Mouse (Mus musculus) right cerebral cortex, postnatal 36 days (tissue): ENCODE measurements around the gene Nyap2.
"Not testable (repeated sequence)": the region's sequence is repeated elsewhere in the genome, so short reads cannot be mapped to it uniquely, and the experiment has no call there.

Source experiments
- DNase-seq, 2 experiments: peaks; one replicate each; pipeline ENCODE4 v3.0.0; 2022; ENCODE audit warnings: low spot score in 2 of 2, mixed read lengths in 1 of 2

Nyap2 gene

DNA sequence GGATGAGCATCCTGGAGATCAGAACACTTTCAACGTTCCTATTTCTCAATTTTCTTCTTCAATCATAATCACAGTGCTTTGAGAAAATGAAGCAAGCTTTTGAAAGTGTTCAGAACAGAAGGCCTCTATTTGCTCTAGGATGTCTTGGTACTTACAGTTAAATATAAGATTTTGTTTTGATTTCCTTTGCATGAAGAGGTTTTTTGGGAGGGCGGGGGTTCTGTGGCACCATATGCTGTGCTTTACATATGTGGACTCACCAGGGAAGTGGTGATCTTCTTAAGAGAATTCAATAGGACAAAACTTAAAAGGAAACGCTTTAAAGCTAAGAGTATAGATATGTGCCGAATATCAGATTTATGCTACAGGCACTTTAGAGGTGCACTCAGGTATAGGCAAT lies 103.0 kb downstream of the Nyap2 start:
- peak in 1 of 2 experiments; percentile 34 for DNase-seq

DNA sequence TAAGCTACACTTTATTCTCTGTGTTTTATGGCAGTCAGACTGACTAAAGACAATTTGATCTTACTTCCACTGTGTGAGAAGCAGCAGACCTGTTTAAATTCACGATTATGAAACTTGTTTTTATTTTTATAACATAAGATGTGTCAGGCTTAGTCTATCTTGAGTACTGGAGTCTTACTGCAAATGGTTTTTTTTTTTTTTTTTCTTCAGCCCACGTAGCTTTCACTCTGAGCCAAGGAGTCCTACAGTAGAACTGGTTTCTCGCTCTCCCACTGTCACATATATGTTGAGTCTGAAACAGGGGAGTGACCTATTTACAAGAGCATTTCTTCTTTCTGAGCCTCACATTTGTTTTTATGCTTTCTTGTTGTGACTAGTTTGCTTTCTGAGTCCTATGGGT lies 103.9 kb downstream of the Nyap2 start:
- DNase-seq: no peak

DNA sequence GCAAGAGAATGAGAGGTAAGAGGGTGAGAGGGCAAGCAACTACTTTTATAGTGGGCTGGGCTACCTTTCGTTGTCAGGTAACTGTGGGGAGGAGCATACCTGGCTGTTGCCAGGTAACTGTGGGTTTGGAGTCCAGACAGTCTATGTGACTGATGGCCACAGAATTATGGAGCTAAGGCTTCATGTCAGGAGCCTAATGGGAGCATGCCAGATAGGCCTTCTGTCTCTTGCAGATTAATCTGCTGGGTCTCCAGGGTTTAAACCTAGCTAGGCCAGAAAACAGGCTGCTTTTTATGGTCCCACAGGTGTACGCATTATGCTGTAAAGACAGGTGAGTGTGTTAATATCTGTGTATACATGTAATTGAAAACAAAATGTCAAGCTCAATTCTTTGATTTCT lies 132.8 kb downstream of the Nyap2 start:
- no peak for DNase-seq

DNA sequence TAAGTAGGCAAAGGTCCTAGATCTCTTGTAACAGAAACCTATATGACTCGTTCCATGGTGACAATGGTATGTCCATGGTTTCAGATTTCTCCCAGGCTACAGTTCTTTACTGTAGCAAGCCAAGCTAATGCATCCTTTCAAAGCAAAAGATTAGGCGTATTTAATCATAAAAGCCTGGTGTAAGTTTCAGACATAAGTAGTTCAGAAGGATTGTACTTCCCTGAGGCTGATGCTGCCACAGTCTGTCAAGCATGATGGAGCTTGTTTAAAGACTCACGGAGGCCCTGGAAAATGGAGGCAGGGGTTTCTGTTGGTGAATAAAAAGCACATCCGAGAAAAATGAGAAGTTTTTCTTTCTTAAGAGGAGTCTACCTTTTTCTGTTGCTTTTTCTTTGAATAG lies 134.7 kb downstream of the Nyap2 start:
- DNase-seq: no peak

DNA sequence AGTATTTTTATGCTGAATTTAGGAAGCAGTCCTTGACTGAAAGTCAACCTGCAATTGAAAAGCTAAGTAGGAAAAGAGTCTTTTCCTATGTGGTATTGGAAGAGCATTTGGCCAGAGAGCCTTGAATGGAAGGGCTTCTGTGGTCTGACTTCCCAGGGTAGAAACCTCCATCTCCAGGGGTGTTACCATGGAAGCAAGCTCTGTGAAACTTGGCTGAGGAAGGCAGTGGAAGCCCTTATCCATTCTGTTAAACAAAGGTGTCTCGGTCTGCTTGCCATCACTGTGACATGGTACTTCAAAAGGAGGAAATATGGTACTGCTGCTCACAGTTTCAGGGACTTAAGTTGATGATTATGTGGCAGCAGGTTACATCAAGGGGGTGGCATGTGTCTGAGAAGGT lies 143.0 kb downstream of the Nyap2 start:
- no peak for DNase-seq

DNA sequence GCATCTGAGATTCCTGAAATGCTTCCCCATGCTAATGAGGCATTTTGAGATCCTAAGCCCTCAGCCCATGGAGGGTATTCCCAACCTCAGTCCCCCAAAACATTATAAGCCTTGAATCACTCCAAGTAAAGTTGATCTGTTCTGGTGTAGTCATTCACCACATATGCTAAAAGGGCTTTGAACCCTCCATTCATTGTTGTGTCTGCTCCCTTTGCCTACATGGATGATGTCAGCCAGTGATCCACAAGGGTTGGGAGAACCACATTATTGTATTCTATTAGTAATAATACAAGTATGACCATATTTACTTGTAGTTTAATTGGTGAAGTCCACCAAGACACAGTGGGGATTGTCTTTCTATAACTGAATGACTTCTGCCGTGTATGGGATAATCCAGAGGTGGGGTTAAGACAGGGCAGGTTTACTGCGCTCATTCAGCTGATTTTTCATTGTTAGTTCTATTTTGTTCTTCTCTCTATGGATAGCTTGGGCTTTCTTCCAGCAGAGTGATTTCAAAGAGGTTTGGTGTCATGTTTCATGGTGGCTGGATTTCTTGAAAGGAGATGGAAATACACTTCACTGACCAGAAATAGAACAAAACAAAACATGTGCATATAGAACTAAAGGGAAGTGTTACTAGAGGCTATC lies 155.1 kb downstream of the Nyap2 start:
- no peak for DNase-seq

DNA sequence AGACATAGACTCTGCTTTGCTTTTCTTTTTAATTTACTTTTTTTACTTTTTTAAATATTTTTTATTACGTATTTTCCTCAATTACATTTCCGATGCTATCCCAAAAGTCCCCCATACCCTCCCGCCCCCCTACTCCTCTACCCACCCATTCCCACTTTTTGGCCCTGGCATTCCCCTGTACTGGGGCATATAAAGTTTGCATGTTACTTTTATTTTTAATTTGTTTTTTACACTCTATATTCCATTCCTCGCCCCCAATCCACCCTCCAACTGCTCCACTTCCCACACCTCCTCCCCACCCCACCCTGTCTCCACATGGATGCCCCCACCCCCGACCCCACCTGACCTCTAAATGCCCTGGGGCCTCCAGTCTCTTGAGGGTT lies 155.6 kb downstream of the Nyap2 start:
- DNase-seq: not testable (repeated sequence)

DNA sequence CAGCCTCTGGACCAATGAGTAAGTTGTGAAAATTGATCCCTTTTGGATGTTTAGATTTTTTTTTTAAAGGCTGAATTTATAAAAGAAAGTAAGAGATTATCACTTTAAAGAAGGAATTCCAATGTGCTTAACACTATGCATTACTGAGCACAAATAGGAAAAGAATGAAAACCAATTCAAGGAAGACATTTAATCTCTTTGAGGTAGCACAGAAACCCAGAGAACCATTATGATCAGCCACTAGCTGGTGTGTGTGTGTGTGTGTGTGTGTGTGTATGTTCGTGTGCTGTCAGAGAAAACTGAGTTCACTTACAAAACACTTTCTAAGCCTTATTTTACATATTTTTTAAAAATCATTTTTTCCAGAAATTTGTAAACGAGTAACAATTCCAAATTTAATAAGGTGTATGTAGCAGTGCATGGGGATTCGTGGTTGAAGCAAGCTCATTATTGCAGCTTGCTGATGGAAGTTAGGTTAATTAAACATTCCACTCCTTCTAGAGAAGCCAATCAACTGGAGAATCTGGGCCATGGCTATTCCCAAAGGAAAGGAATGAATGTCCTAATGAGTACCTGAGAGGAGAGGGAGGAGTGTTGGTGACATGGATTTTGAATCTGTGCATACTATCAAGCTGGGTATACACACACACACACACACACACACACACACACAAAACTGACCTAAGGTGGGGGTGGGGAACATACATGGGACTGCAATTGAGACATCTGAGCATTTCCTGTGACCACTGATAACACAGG lies 171.9 kb downstream of the Nyap2 start:
- DNase-seq: no peak

DNA sequence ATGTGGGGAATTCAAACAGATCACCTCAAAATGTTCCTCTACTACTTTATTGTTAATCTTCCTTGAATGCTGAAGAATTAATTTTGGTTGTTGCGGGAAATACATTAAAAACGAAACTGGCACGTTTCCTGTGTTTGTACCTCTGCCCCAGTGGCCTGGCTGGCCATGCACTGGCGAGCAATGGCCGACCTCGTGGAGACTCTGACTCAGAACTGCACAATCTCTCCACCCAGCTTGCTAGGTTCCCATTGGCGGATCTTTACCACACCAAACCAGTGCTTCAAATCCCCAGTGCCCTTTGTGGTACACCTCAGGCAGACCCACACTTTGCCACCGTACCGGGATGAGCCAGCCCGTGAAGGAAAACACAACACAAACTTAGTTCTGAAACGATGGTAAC lies 173.3 kb downstream of the Nyap2 start:
- DNase-seq: no peak

DNA sequence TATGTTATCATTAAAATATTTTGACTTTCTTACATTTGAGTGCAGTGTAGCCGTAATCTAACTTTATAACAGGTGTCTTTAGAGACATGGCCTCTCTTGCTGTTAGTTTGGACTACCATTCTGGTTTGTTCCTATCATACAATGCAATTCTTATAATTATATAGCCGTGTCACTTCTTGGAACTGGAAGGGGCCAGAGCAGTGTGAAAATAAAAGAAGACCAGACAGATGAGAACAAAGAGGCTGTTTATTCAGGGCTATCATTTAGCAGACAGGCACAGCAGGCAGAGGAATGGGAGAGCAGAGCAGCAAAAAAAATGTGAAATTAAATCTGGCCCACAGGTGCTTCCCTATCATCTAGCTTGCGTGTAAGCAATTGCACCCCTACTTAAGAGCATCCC lies 189.7 kb downstream of the Nyap2 start:
- no peak for DNase-seq

DNA sequence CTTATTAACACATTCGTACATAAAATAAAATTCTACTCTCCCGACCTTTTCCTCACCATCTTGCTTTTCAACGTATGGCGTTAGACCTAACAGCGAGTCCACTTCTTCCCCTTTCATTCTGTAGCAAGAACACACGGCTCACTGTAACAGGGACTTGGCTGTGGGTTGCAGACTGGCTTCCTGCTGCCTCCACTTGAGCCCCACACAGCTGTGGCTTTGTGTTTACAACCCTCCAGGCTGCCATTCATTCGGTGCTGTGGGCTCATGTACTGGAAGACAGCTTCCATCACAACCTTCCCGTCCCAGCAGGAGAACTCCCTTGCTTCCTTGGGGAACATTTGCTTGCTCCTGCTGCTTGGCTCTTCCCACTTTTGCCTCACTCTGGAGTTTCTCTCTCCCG lies 204.2 kb downstream of the Nyap2 start:
- DNase-seq: no peak

DNA sequence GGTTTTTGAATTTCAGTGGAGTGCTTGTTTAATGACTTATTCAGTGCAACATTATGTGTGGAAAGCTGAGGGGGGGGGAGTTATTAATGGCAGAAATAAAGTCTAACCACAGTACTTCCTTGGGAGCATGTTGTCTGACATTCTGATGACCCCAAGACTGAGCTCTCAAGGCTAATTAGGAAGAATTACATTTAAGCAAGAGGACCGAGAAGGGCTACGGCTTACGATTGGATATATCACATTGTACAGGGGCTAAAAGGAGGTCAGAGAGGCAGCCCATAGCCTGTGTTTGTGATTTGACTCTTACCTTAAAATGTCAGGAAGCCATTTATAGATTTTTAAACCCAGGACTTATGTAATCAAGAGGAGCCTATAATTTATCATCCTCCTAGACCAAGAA lies 208.9 kb downstream of the Nyap2 start:
- DNase-seq: no peak

DNA sequence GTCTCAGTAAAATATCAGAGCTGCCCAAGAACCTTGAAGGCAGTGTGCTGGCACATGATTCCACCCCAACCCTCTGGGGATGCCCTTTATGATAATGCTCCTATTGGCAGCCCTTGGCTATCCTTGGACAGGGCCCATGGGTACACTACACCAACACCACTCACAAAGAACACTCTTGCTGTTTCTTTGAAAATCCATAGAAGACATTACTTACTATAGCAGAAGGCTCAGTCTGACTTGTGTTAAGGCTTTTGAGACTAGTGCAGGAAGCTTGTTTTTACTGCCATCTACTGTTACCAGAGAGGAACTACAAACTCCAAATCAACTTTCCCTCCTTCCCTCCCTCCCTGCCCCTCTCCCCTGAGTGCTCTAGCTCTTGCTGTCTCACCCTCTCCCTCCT lies 210.3 kb downstream of the Nyap2 start:
- DNase-seq: no peak

DNA sequence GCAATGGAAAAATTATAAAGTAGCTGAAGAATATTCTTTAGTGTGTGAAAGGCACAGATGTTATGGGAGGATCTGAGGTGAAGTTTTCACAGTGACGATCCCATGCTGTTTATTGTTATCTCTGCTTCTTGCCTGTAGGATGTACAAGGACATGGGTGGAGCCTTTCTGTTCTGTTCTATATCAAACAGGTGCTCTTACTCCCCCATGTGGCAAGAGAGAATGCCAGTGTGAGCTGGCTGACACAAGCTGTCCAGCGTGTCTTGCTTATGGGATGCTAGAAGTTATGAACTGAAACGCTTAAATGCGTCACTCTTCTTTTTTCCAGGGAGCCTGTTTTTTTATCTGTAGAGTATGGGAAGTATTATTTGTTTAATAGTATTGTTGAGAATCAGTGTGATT lies 224.0 kb downstream of the Nyap2 start:
- no peak for DNase-seq

DNA sequence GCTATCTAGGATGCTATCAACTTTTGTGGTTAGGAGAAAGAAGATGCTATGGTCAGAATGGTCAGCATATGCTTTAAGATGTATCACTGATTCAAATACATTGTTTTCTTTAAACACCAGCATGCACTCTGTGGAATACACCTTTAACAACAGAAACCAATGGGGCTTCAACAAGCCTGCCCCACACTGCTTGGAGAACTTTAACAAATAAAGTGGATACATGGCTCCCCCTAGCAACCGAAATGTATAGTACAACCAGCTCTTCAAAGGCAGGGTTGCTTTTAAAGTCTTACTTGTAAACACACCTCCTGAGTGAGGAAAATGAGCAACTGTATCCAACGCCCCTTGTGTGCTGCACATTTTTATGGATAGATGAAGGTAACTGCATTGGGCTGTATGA lies 224.9 kb downstream of the Nyap2 start:
- DNase-seq: peak; percentile 17 to 42

DNA sequence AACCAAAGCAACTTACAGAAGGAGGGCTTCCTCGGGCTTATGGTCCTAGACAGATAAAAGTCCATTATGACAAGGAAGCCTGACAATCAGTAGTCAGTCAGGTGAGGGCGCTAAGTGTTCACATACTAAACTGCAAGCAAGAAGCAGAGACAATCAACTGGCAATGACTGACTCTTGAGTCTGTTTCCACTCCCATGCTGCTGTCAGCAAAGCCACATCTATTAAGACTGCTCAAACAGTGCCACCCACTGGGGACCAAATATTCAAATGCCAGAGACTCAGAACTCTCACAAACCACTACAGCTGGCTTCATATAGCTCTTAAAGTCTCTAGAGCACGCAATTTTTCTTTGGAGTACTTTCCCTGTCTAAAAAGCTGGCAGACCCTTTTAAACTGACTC lies 226.6 kb downstream of the Nyap2 start:
- no peak for DNase-seq

DNA sequence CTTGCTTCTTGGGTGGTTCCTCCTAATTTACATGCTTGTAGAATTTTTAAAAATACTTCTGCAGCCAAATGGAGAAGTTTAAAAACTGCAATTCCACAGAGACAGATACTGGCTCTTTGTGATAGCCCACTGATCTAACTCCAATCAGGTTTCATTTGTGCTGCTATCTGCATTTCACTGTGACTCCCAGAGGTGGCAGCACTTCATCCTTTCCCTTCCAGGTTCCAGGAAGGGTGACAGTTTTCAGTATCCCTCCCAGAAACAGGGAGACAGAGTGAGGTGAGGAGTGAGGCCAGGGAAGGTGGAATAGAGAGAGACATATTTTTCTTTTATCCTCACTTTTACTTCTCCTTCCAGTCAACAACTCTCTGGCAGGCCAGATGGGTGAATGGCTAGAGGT lies 230.7 kb downstream of the Nyap2 start:
- no peak for DNase-seq

DNA sequence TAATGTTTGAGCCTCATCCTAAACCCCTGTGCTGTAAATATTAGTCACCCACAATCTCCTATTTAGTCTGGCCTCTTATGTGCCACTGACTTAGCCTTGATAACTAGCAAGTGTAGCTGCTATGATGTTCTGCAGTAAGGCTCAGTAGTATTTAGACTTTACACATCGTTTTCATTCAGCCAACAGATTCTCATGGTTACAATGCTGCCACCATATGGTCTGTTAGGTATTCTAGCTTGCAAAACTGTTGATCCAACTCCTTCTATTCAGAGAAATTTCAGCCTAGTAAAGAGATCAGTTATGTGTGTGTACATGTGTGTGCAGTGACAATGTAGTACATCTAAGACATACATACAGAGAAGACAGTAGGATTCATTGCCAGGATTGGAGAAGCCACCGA lies 231.2 kb downstream of the Nyap2 start:
- DNase-seq: no peak

DNA sequence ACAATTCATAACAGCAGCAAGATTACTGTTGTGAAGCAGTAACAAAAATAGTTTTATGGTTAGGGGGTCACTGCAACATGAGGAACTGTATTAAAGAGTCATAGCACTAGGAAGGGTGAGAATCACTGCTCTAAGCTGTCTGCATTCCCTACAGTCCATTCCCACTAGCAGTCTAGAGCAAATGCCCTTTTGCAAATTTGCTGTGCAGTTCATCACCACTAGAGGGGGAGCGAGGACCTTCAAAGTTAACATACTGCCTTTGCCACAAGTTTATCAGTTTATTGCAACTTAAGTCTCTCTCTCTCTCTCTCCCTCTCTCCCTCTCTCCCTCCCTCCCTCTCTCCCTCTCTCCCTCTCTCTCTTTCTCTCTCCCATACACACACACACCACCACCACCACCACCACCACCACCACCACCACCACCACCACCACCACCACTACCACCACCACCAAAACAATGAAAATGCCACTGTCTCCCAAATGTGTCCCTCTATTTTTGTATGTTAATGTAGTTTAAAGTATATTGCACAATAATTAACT lies 233.4 kb downstream of the Nyap2 start:
- peak; percentile 29 to 38 for DNase-seq

DNA sequence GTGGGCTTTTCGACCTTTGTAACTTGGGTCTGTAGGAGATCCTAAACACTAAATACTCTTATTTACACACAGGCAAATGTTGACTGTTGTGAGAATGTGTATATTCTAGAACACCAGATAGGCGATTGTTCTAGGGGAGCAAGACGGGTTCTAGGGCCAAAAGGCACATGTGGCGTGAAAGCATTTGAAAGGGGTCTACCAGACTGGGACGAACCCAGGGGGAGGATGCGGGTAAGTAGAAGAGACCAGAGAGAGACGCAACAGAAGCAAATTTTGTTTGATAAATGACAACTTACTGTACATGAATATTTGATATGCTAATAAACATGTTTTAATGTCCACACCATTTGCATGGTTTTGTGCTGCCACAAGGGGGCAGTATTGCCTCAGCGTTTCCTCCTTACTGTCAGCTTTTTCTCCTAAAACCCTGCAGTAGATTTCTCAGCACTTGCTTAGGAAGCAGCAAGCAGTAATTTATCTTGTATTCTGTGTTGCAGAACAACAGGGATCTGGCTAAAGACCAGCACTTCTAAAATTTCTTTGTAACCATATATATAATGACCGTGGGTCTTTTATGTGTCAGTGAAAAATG lies 239.7 kb downstream of the Nyap2 start:
- peak; percentile 41 to 60 for DNase-seq

DNA sequence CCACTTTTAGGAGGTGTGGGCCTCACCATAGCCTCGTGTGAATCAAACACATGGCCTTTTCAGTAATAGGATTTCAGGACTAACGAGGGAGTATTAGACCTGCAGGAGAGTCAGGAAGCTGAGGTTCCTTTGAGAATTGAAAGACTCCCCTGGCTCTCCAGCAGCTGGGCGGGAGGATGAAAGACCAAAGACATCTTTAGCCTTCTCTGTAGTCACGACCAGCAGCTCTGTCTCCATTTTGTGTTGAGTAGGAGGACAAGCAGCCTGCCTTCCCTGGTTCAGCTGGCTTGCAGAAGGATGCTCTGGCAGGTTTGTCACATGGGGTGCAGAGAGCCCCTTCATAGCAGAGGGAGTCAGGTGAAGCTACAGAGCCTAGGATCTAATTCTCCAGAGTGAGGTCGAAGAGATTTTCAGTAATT lies 240.3 kb downstream of the Nyap2 start:
- peak in 1 of 2 experiments; percentile 32 for DNase-seq

DNA sequence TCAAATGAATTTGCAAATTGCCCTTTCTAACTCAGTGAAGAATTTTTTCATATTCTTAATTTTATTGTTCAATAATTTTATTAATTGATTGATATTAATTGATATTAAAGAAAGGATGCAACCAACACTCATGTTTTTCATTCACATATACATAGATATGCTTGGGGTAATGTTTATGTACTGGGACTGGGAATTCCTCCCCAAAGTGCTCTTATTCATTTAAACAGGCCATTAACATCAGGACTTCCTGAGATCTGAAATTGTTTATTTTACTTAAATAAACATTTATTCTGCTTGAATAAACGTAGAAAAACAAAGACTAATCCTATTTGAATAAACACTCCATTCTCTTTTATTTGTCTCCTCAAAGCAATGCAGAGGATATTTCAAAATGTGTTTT lies 311.0 kb downstream of the Nyap2 start:
- no peak for DNase-seq
